Mouse (Mus musculus) kidney, adult 2 months (tissue): ENCODE data around the gene Prss36.

Source experiments
- CTCF ChIP-seq: fragments of 200-500 bp; conservative IDR thresholded peaks from 2 replicates; pipeline ENCODE4 v1.5.1; 2011; ENCODE audit warnings: low read depth, mild to moderate bottlenecking, control low read depth, low read length, moderate library complexity, mixed read lengths; ENCODE audit not compliant: insufficient read depth, insufficient read length
- POLR2A ChIP-seq: fragments of 200-500 bp; IDR thresholded peaks from one replicate; pipeline ENCODE4 v1.6.1; 2011; ENCODE audit warnings: low read depth, low read length, control low read depth

DNA sequence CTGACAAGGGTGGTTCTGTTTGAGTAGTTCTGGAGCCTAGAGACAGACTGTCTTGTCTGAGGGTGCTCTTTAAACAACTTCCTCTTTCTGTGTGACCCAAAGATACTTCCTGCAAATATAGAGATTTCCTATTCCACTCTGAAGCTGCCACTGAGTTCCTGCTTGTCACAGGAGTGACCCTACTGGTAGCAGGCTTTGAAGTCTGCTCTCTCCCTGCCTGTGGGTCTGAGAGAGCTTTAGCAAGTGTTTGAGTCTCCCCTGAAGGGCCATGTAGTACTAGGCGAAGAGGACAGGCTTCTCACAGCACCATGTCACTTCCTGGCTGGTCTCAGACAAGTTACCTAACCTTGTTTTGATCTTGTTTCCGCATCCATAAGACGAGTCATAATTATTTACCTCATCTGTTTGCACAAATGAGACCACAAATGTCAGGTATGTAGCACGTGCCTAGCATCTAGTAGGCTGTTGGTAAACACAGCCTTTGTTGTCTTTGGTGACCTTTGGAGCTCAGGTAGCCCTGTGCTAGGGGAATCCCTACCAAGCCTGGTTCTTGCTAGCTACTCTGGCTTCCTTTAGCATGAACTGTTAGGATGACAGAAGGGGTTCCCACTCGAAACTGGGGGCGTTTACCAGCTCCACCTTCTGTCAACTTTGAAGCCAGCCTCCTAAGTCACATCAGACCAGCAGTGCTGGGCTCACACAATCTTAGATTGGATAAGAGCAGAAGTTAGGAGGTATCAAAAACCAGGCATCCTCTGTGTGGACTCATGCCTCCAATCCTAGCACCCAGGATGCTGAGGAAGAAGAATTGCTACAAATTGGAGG, 23.9 kb downstream of the Prss36 start:
- TF ChIP-seq POLR2A (no peak), CTCF (no peak)
